Mouse (Mus musculus) neural tube, embryonic 14.5 days (tissue): ENCODE data around the gene Map4k2. TPM values are rescaled to one million over a fixed set of nuclear protein-coding genes. Genes with fewer than 3 reads are reported as not detected.
A peak's percentile ranks its signal among the peaks of the same experiment; 100 is the strongest.

ENCODE experiments used
- ATAC-seq: fragments of 200-750 bp; cut with Nextera tagmentation; 2 replicates; pipeline ENCODE4 v1.8.0; 2017; ENCODE audit warnings: low read depth, mild to moderate bottlenecking, moderate TSS enrichment, moderate library complexity
- H3K27ac ChIP-seq: fragments of 300-500 bp; sonication (generic); 2 replicates; pipeline ENCODE4 v1.5.1; 2014; ENCODE audit warnings: low read depth, mild to moderate bottlenecking, control low read depth, low read length, moderate library complexity, mixed read lengths
- H3K27me3 ChIP-seq: fragments of 300-500 bp; sonication (generic); 2 replicates; pipeline ENCODE4 v1.6.1; 2014; ENCODE audit warnings: low read length; ENCODE audit not compliant: control insufficient read depth, insufficient read depth
- H3K36me3 ChIP-seq: fragments of 300-500 bp; sonication (generic); 2 replicates; pipeline ENCODE4 v1.6.1; 2014; ENCODE audit warnings: low read length, mixed read lengths; ENCODE audit not compliant: control insufficient read depth, insufficient read depth
- H3K4me1 ChIP-seq: fragments of 300-500 bp; sonication (generic); 2 replicates; pipeline ENCODE4 v1.6.1; 2014; ENCODE audit warnings: low read length; ENCODE audit not compliant: control insufficient read depth, insufficient read depth
- H3K4me2 ChIP-seq: fragments of 300-500 bp; sonication (generic); 2 replicates; pipeline ENCODE4 v1.6.1; 2014; ENCODE audit warnings: mild to moderate bottlenecking, low read depth, low read length, control low read depth
- H3K4me3 ChIP-seq: fragments of 300-500 bp; sonication (generic); 2 replicates; pipeline ENCODE4 v1.5.1; 2014; ENCODE audit warnings: low read depth, low read length, control low read depth, mixed read lengths
- H3K9ac ChIP-seq: fragments of 300-500 bp; sonication (generic); replicated peaks from 2 replicates; pipeline ENCODE4 v1.6.1; 2014; ENCODE audit warnings: low read depth, mild to moderate bottlenecking, control low read depth, low read length, mixed read lengths
- H3K9me3 ChIP-seq: fragments of 300-500 bp; sonication (generic); 2 replicates; pipeline ENCODE4 v1.6.1; 2016; ENCODE audit warnings: low read length; ENCODE audit not compliant: control insufficient read depth
- WGBS: fragments of 180-500 bp; shearing (Covaris S2); extraction: QIAGEN DNeasy Blood & Tissue Kit; methylation state at CpG from one replicate; pipeline ENCODE4 v1.1.7; 2014; 5-methylcytosine and 5-hydroxymethylcytosine counted together
- polyA plus RNA-seq: library from polyadenylated mRNA; unstranded; fragments of >200 nt; fragmentation: Nextera tagmentation; extraction: Ambion mirVana; gene quantifications from 2 replicates; pipeline ENCODE4 v1.2.1, GENCODE M21; 2014

The Map4k2 gene
- polyA plus RNA-seq, 1 experiment from 2014 or later: 13.3 TPM

DNA sequence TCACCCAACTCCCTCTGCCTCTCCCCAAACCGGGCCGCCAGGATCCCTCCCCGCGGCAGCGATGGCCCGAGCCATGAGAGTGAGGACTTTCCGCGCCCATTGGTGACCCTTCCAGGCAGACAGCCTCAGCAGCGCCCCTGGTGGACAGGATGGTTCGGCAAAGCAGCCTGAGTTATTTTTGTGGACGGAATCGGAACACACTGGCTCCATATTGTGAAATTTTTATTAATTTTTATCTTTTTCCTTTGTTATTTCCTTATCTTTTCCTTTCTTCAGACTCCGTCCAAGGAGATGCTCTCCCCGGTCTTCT lies 35.3 kb downstream of the Map4k2 start:
- Histone ChIP-seq H3K27ac (no peak overlapping the region), H3K4me3 (no peak overlapping the region), H3K9ac (no peak overlapping the region), H3K27me3 (no peaks in the 10 kb centered on the region), H3K4me1 (no peaks in the 10 kb centered on the region), H3K9me3 (no peaks in the 10 kb centered on the region), H3K36me3 (peaks cover 65% of the 10 kb centered on the region), H3K4me2 (no peak overlapping the region)
- 76% methylated on average over 14 of the region's 14 CpGs for WGBS
- no peak for ATAC-seq

DNA sequence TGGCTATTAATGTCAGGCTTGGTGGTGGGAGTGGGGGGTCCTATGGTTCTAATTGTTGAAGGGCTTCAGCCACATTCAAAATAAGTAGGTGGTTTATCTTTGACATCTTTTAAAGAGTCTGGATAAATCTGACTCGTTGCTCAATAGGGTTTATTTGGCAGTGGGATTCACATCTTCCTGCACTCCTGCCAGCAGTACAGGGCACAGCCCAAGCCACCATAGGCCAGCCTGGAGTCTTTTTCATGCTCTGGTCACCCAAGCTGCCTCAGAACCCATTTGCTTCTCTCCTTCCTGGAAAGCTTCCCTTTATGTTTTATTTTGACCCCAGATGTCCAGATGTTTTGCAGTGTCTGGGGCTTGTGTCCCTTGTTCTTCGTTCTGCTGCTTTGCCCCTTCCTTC lies 35.7 kb downstream of the Map4k2 start:
- Histone ChIP-seq H3K9ac (no peak overlapping the region), H3K9me3 (no peaks in the 10 kb centered on the region), H3K4me3 (no peak overlapping the region), H3K36me3 (peaks cover 60% of the 10 kb centered on the region), H3K4me2 (no peak overlapping the region), H3K27me3 (no peaks in the 10 kb centered on the region), H3K4me1 (no peaks in the 10 kb centered on the region), H3K27ac (no peak overlapping the region)
- 79% methylated on average over 2 of the region's 2 CpGs for WGBS
- no peak for ATAC-seq

DNA sequence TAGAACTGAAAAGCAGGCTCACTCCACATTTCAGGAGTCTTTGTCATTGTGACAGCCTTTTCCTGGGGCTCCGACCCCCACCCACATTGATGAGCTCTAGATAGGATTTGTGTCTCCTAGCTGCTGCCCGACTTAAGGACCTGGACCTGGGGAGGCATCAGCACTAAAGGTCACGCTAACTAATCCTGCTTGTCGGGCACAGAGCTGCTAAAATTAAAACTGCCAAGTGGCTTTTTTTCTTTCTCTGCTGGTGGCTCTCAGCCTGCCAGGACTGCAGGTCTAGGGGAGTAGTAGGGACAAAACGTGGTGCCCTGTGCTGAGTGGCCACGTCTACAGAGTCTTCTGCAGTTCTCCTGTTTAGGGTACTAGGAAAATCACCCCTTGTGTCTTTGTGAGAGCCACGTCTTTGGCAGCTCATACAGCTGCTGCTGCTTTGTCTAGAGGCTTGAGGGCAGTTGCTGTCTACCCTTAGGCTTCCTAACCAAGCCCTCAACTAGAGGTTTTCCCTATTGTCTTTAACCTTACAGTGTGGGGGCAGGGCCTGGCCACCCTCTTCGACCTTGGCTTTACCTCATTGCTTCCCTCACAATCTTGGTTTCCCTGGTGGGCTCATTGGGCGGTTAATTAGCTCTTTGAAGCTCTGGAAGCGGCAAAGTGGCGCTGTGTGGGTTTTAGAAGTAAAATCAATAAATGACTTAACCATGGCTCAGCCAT lies 36.5 kb downstream of the Map4k2 start:
- no peak overlapping the region for H3K4me2 ChIP-seq
- H3K27me3 ChIP-seq: no peaks in the 10 kb centered on the region
- H3K36me3 ChIP-seq: peaks cover 52% of the 10 kb centered on the region
- 32% methylated on average over 11 of the region's 11 CpGs for WGBS
- no peak overlapping the region for H3K4me3 ChIP-seq
- 0 out of 2 replicates have a peak overlapping the region, but pooled peaks have one; percentile 18 for H3K27ac ChIP-seq
- peak; percentile 42; the same call in 1 of the 2 replicates for ATAC-seq
- no peak overlapping the region for H3K9ac ChIP-seq
- no peaks in the 10 kb centered on the region for H3K9me3 ChIP-seq
- no peaks in the 10 kb centered on the region for H3K4me1 ChIP-seq

DNA sequence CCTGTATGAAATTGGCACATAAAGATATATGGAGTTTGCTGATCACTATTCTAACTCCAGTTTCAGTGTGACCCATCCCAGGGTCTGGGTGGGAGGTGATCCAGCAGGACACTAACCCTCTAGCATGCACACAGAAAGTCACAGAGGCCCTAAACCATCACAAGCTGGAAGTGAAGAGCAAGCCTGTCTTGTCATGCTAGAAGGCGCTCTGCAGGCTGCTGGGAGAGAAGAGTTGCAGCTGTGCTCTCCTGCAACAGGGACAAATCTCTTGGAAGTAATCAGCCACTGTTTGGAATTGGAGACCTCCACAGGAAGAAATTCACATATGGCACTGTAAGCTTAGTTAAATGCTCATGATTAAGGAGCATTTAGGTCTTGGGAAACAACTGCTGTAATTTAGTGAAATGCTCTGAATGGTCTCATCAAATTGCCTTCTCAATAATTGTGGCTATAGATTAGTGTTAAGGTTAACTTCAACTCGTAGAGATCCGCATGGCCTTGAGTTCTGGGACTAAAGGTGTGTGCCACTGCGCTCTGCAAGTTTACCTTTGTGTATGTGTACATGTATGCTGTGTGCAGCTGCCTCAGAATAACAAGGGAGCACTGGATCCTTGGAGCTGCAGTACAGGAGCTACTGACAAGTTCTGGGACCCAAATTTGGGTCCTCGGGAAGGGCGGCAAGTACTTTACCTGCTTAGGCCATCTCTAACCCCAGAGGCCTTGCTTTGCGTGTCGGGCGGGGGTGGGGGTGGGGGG lies 39.7 kb downstream of the Map4k2 start:
- H3K9me3 ChIP-seq: no peaks in the 10 kb centered on the region
- H3K27ac ChIP-seq: no peak overlapping the region; the same call in 1 of the 2 replicates
- no peak overlapping the region for H3K9ac ChIP-seq
- 93% methylated on average over 9 of the region's 9 CpGs for WGBS
- ATAC-seq: no peak
- no peak overlapping the region for H3K4me2 ChIP-seq
- no peaks in the 10 kb centered on the region for H3K27me3 ChIP-seq
- H3K36me3 ChIP-seq: peaks cover 22% of the 10 kb centered on the region
- no peak overlapping the region for H3K4me3 ChIP-seq
- 0 out of 2 replicates have a peak, but pooled peaks cover 3% of the 10 kb centered on the region for H3K4me1 ChIP-seq

DNA sequence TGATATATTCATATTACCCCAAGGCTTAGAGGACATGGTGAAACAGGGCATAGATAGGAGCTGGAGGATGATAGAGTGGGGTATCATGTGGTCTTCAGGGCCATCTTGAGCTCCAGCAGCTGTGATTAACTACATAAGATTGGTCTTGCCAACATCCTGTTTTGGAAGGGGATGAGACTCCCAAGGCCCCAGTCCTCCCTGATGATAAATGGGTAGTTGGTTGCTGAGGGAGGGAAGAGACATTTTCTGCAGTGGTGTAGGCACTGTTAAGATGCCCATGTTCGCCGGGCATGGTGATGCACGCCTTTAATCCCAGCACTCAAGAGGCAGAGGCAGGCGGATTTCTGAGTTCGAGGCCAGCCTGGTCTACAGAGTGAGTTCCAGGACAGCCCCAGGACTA lies 40.3 kb downstream of the Map4k2 start:
- no peak for ATAC-seq
- Histone ChIP-seq H3K4me1 (0 out of 2 replicates have a peak, but pooled peaks cover 3% of the 10 kb centered on the region), H3K9me3 (no peaks in the 10 kb centered on the region), H3K4me2 (no peak overlapping the region), H3K9ac (no peak overlapping the region), H3K27ac (no peak overlapping the region), H3K4me3 (no peak overlapping the region), H3K27me3 (no peaks in the 10 kb centered on the region), H3K36me3 (peaks cover 15% of the 10 kb centered on the region)
- WGBS: 95% methylated on average over 5 of the region's 5 CpGs

DNA sequence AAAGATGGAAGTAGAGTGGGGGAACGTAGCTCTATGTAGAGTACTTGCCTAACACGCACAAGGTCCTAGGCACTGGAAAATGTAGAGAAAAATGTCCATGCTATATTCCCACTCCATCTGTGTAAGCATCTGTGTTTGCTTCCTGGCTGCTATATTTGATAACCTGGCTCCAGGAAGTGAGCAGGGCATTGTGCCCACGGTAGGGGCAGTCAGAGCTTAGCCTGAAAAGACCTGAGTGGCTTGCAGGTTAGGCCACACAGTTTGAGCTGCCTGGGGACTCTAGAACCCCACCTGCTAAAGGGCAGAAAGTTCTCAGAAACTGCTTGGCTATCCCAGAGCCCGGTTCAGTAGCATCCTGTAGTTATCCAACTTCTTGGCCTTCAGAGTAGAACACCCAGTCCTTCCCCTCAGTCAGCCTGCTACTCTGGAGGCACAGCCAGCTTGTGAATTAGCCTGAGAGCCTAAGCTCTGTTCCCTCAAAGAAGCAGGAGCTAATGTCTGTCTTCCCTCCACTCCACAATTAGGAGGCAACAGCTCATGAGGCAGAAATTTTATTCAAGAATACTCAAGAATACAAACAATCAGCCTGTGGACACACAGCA lies 41.5 kb downstream of the Map4k2 start:
- Histone ChIP-seq H3K36me3 (peaks cover 4% of the 10 kb centered on the region; the same call in 1 of the 2 replicates), H3K4me2 (no peak overlapping the region), H3K9ac (0 out of 2 replicates have a peak overlapping the region, but pooled peaks have one; percentile 11), H3K4me1 (0 out of 2 replicates have a peak, but pooled peaks cover 3% of the 10 kb centered on the region), H3K9me3 (no peaks in the 10 kb centered on the region), H3K27me3 (no peaks in the 10 kb centered on the region), H3K4me3 (no peak overlapping the region), H3K27ac (no peak overlapping the region)
- WGBS: 79% methylated on average over 4 of the region's 4 CpGs
- ATAC-seq: no peak

DNA sequence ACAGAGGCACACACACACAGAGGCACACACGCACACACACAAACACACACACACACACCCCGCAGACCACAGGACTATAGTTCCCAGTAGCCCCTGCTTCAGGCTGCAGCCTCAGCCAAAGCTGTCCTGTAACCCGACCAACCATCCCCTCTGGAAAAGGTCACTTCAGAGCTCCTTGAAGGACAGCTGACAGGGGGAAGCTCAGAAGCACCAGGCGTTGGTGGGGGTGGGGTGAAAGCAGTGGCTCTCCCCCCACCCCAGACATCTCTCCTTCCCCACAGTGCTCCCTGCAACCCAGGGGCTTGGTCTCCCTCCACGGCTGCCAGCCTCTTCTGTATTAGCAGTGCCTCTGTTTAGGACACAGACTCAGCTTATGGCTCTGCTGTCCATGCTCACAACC lies 42.5 kb downstream of the Map4k2 start:
- Histone ChIP-seq H3K27ac (no peak overlapping the region), H3K9me3 (no peaks in the 10 kb centered on the region), H3K36me3 (no peaks in the 10 kb centered on the region), H3K4me2 (no peak overlapping the region), H3K4me1 (0 out of 2 replicates have a peak, but pooled peaks cover 3% of the 10 kb centered on the region), H3K9ac (no peak overlapping the region), H3K4me3 (no peak overlapping the region), H3K27me3 (no peaks in the 10 kb centered on the region)
- no peak for ATAC-seq
- WGBS: 48% methylated on average over 5 of the region's 5 CpGs

DNA sequence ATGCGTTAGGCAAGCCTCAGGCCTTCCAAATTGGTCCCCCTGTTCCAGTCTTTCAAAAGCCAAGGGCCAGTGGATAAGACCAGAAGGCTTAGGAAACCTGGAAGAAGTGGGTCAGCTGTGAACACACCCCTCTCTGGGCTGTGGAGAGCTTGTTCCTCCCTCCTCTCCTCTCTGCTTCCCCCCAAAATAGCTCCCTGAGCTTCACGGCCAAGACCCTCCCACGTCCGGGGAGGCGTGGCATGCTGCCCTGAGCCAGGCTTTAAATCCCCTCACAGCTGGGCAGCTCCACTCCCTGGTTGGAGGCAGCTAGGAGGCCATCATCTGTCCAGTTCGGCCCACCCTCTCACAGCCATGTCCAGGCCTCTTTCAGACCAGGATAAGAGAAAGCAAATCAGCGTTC lies 43.2 kb downstream of the Map4k2 start, which contains the start of gene Pygm:
Gene Pygm (plus strand): TSS at position 272 of the 400 bp plus-strand sequence.
- H3K9ac ChIP-seq: no peak within 1 kb of the TSS
- no peak within 1 kb of the TSS for H3K4me2 ChIP-seq
- 17% methylated on average over 7 of the region's 7 CpGs for WGBS
- no peak for ATAC-seq
- H3K9me3 ChIP-seq: no peaks in the 10 kb centered on the region
- no peak within 1 kb of the TSS for H3K27ac ChIP-seq
- no peaks in the 10 kb centered on the region for H3K36me3 ChIP-seq
- H3K4me1 ChIP-seq: 0 out of 2 replicates have a peak, but pooled peaks cover 3% of the 10 kb centered on the region
- no peaks in the 10 kb centered on the region for H3K27me3 ChIP-seq
- H3K4me3 ChIP-seq: no peak within 1 kb of the TSS

DNA sequence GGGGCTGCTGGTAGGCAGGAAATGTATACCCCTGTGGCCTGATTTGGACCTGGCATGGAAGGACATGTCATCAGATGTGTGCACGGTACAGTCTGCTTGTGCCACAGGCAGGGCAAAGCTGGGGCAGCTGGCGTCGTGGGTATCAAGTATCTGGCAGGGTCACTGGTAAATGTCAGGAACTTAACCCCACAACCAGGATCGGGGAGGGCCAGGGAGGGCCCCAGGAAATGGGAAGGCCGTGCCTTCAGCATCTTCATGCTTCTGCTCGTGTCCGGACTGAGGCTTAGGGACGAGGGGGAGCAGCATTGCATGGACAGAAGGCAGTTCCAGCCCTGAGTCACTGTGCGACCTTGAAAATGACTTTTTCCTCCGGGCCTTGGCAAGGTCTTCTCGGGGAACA lies 44.0 kb downstream of the Map4k2 start:
- WGBS: 88% methylated on average over 11 of the region's 11 CpGs

More for the DNA sequence above, 44.0 kb downstream of the Map4k2 start:
- 0 out of 2 replicates have a peak, but pooled peaks cover 3% of the 10 kb centered on the region for H3K4me1 ChIP-seq
- no peaks in the 10 kb centered on the region for H3K9me3 ChIP-seq
- no peak overlapping the region for H3K4me2 ChIP-seq
- H3K27ac ChIP-seq: no peak overlapping the region
- no peak overlapping the region for H3K4me3 ChIP-seq
- no peak overlapping the region for H3K9ac ChIP-seq
- ATAC-seq: no peak
- H3K36me3 ChIP-seq: no peaks in the 10 kb centered on the region
- no peaks in the 10 kb centered on the region for H3K27me3 ChIP-seq
